In genomic region chr4:47351386-47352049, GRCm38 (mm10) we compare ENCODE assay signal across 8 mouse cellular contexts. TPM values are rescaled to one million over a fixed set of nuclear protein-coding genes. Genes with fewer than 3 reads are reported as not detected.
DNase-seq lines count a peak whose midpoint lies in the region; ATAC-seq and TF ChIP-seq lines count a peak whose summit lies in the region.

No protein-coding gene starts in this region.

- peak overlapping the region; percentile 96 for H3K4me2 ChIP-seq in midbrain, embryonic 16.5 days (ENCODE audit: low read length)

- DNase-seq in heart, adult 18-20 months = peak; percentile 26 to 30
- no peak for DNase-seq in heart, adult 8-10 months (ENCODE audit: low spot score)
- peak; percentile 65 for DNase-seq in forebrain, embryonic 10.5 days (ENCODE audit: extremely low spot score, low spot score)
- DNase-seq in induced T-regulatory cell, adult 2 months (ENCODE audit: low read depth) = peak; percentile 94
- DNase-seq in liver, adult 2 months (ENCODE audit: extremely low read depth, low read depth, low spot score) = peak; percentile 39
- peak; percentile 95 for DNase-seq in thymus, postnatal 0 days (ENCODE audit: low spot score)

- H3K27me3 ChIP-seq in forebrain, embryonic 10.5 days (ENCODE audit: poor library complexity, severe bottlenecking) = peaks cover 18% of the 10 kb centered on the region
- no peaks in the 10 kb centered on the region for H3K27me3 ChIP-seq in liver, adult 2 months (ENCODE audit: control insufficient read depth, insufficient read depth, low read length)
- no peaks in the 10 kb centered on the region for H3K27me3 ChIP-seq in midbrain, embryonic 16.5 days (ENCODE audit: control insufficient read depth, insufficient read depth, low read depth, low read length)

- H3K9me3 ChIP-seq in forebrain, embryonic 10.5 days = no peaks in the 10 kb centered on the region
- H3K9me3 ChIP-seq in midbrain, embryonic 16.5 days (replicated peaks; ENCODE audit: control insufficient read depth, low read length, poor library complexity, severe bottlenecking) = no peaks in the 10 kb centered on the region

- no peak overlapping the region for H3K9ac ChIP-seq in liver, adult 2 months (ENCODE audit: low read depth, low read length)
- H3K9ac ChIP-seq in midbrain, embryonic 16.5 days (ENCODE audit: low read depth, low read length) = no peak overlapping the region

- ATAC-seq in midbrain, embryonic 16.5 days = 0 out of 2 replicates have a peak, but pooled peaks have one; percentile 8

- WGBS in bone marrow, adult 2 months = 23% methylated on average over 9 of the region's 9 CpGs
- 18% methylated on average over 9 of the region's 9 CpGs for WGBS in forebrain, embryonic 10.5 days
- WGBS in liver, adult 2 months = 55% methylated on average over 9 of the region's 9 CpGs
- 16% methylated on average over 9 of the region's 9 CpGs for WGBS in midbrain, embryonic 16.5 days

- TF ChIP-seq CTCF in bone marrow, adult 2 months (IDR thresholded peaks at IDR 0.05; ENCODE audit: control insufficient read depth, insufficient read depth, low read length) = peak; percentile 79
- peak; percentile 52 for TF ChIP-seq CTCF in liver, adult 2 months (IDR thresholded peaks at IDR 0.05; ENCODE audit: low read depth, low read length)

- H3K4me3 ChIP-seq in bone marrow, adult 2 months (replicated peaks; ENCODE audit: control insufficient read depth, low read depth, low read length) = no peak overlapping the region
- H3K4me3 ChIP-seq in forebrain, embryonic 10.5 days = peak overlapping the region; percentile 97
- H3K4me3 ChIP-seq in liver, adult 2 months (ENCODE audit: insufficient read depth, low read depth, low read length) = no peak overlapping the region
- H3K4me3 ChIP-seq in midbrain, embryonic 16.5 days (ENCODE audit: low read depth, low read length) = no peak overlapping the region; the same call in 1 of the 2 replicates

- peaks cover 7% of the 10 kb centered on the region; the same call in 1 of the 2 replicates for H3K79me2 ChIP-seq in liver, adult 2 months (ENCODE audit: control insufficient read depth, insufficient read depth, low read length)

- H3K27ac ChIP-seq in bone marrow, adult 2 months (ENCODE audit: control insufficient read depth, insufficient read depth, low read depth, low read length, poor library complexity) = no peak overlapping the region
- H3K27ac ChIP-seq in forebrain, embryonic 10.5 days = peak overlapping the region; percentile 99
- H3K27ac ChIP-seq in liver, adult 2 months (replicated peaks; ENCODE audit: insufficient read depth, low read depth, low read length) = no peak overlapping the region
- H3K27ac ChIP-seq in midbrain, embryonic 16.5 days (ENCODE audit: low read length) = peak overlapping the region; percentile 60; the same call in 1 of the 2 replicates

- no peaks in the 10 kb centered on the region for H3K4me1 ChIP-seq in bone marrow, adult 2 months (ENCODE audit: control insufficient read depth, insufficient read depth, low read length)
- H3K4me1 ChIP-seq in forebrain, embryonic 10.5 days = peaks cover 50% of the 10 kb centered on the region
- H3K4me1 ChIP-seq in liver, adult 2 months (ENCODE audit: control insufficient read depth, insufficient read depth, low read length) = peaks cover 6% of the 10 kb centered on the region; the same call in 1 of the 2 replicates
- H3K4me1 ChIP-seq in midbrain, embryonic 16.5 days (ENCODE audit: control insufficient read depth, insufficient read depth, low read length) = peaks cover 22% of the 10 kb centered on the region

- no peaks in the 10 kb centered on the region for H3K36me3 ChIP-seq in forebrain, embryonic 10.5 days (replicated peaks)
- H3K36me3 ChIP-seq in liver, adult 2 months (ENCODE audit: control insufficient read depth, insufficient read depth, low read length) = no peaks in the 10 kb centered on the region
- H3K36me3 ChIP-seq in midbrain, embryonic 16.5 days (ENCODE audit: control insufficient read depth, insufficient read depth, low read length) = no peaks in the 10 kb centered on the region

- TF ChIP-seq POLR2A in bone marrow, adult 2 months (IDR thresholded peaks at IDR 0.05; ENCODE audit: borderline replicate concordance, control insufficient read depth, low read depth, low read length) = no peak
- TF ChIP-seq POLR2A in liver, adult 2 months (IDR thresholded peaks at IDR 0.05; ENCODE audit: extremely low read depth, insufficient read depth, low read length) = no peak

RNA-seq across cellular contexts. Expression of gene Tgfbr1, which starts 1.5 kb away (rescaled TPM):
- 10 to 100 TPM; 13.6 to 14.9 TPM for total RNA-seq in heart, adult 18-20 months (2021)
- total RNA-seq in heart, adult 8-10 months (2022) = 10 to 100 TPM; 12.6 to 14.0 (median 13.2) TPM
- polyA plus RNA-seq in bone marrow, adult 2 months (2011; ENCODE audit: insufficient read depth, insufficient read length, low replicate concordance, missing spikeins) = 4.2 and 5.6 TPM in 2 replicates
- 87.0 and 94.6 TPM in 2 replicates for polyA plus RNA-seq in forebrain, embryonic 10.5 days (2016; fragmentation: Nextera tagmentation; extraction: Ambion mirVana)
- total RNA-seq in liver, adult 2 months (2014; rRNA removed) = 15.4 and 15.9 TPM in 2 replicates
- 3.2 and 3.9 TPM in 2 replicates for polyA plus RNA-seq in liver, adult 2 months (2012; rRNA removed)
- polyA plus RNA-seq in midbrain, embryonic 16.5 days (2015; fragmentation: Nextera tagmentation; extraction: Ambion mirVana) = 30.2 and 37.8 TPM in 2 replicates
- polyA plus RNA-seq in thymus, postnatal 0 days (2015; fragmentation: Nextera tagmentation; extraction: Ambion mirVana) = 25.7 and 26.6 TPM in 2 replicates

Comparison
In these comparisons a context has a peak if more than half of its experiments do, and no peak if none do; other contexts are left out.
1. H3K27ac ChIP-seq: peak in forebrain, embryonic 10.5 days (single experiment) and midbrain, embryonic 16.5 days (single experiment); none in bone marrow, adult 2 months (single experiment) and liver, adult 2 months (single experiment).